Mouse (Mus musculus) ES-E14 (cell line): ENCODE data around the gene Dock3. TPM values are rescaled to one million over a fixed set of nuclear protein-coding genes. Genes with fewer than 3 reads are reported as not detected.

Experiments
- DNase-seq: peaks from one replicate; pipeline ENCODE4 v3.0.0-alpha.2; 2013; ENCODE audit warnings: low read depth, low spot score
- H3K27ac ChIP-seq: 2 replicates; pipeline ENCODE4 v1.5.1; 2012; ENCODE audit warnings: low read depth, mild to moderate bottlenecking, low read length, moderate library complexity, mixed read lengths; ENCODE audit not compliant: poor library complexity, insufficient read depth, severe bottlenecking
- H3K36me3 ChIP-seq: 2 replicates; pipeline ENCODE4 v1.6.1; 2012; ENCODE audit warnings: mild to moderate bottlenecking, low read length, moderate library complexity, mixed read lengths; ENCODE audit not compliant: control insufficient read depth, poor library complexity, insufficient read depth, severe bottlenecking
- H3K4me1 ChIP-seq, 2 experiments: fragments of 150-350 bp in 1 of 2; sonication (generic) in 1 of 2; 2 replicates each; pipeline ENCODE4 v1.6.1; 2012; ENCODE audit warnings: low read length in 2 of 2, mild to moderate bottlenecking in 1 of 2, mixed read lengths in 1 of 2; ENCODE audit not compliant: control insufficient read depth in 2 of 2, insufficient read depth in 2 of 2, poor library complexity in 1 of 2
- H3K4me3 ChIP-seq, 2 experiments: fragments of 150-350 bp in 1 of 2; sonication (generic) in 1 of 2; 2 replicates each; pipeline ENCODE4 v1.5.1; 2012; ENCODE audit warnings: low read length in 2 of 2, low read depth in 1 of 2, mild to moderate bottlenecking in 1 of 2, mixed read lengths in 1 of 2; ENCODE audit not compliant: insufficient read depth in 1 of 2, poor library complexity in 1 of 2, severe bottlenecking in 1 of 2
- H3K9ac ChIP-seq: 2 replicates; pipeline ENCODE4 v1.6.1; 2012; ENCODE audit warnings: low read depth, mild to moderate bottlenecking, low read length, mixed read lengths; ENCODE audit not compliant: poor library complexity, insufficient read depth, severe bottlenecking
- H3K9me3 ChIP-seq: fragments of 150-350 bp; sonication (generic); 2 replicates; pipeline ENCODE4 v1.6.1; 2012; ENCODE audit warnings: low read depth, mild to moderate bottlenecking, low read length; ENCODE audit not compliant: control insufficient read depth, insufficient read depth
- CHD2 ChIP-seq: IDR thresholded peaks from 2 replicates; pipeline ENCODE4 v1.6.1; 2014; ENCODE audit warnings: mild to moderate bottlenecking, low read depth, low read length, inconsistent platforms
- HCFC1 ChIP-seq: IDR thresholded peaks from 2 replicates; pipeline ENCODE4 v1.6.1; 2012; ENCODE audit warnings: low read length, inconsistent platforms, borderline replicate concordance; ENCODE audit not compliant: insufficient read depth
- MAFK ChIP-seq: IDR thresholded peaks from 2 replicates; pipeline ENCODE4 v1.6.1; 2014; ENCODE audit warnings: mild to moderate bottlenecking, low read depth, low read length, inconsistent platforms; ENCODE audit not compliant: insufficient read depth
- ZC3H11A ChIP-seq: IDR thresholded peaks from 2 replicates; pipeline ENCODE4 v1.6.1; 2012; ENCODE audit warnings: low read depth, mild to moderate bottlenecking, inconsistent platforms, low read length, borderline replicate concordance
- ZNF384 ChIP-seq: IDR thresholded peaks from 2 replicates; pipeline ENCODE4 v1.6.1; 2012; ENCODE audit warnings: low read depth, low read length, inconsistent platforms
- in situ Hi-C, 2 experiments: fragments of 600-800 bp; cut with MboI; formaldehyde crosslinking; loops; one replicate each; pipeline ENCODE4 v1.15.1; 2025; ENCODE audit warnings: low sequenced_read_pairs in 2 of 2, inconsistent platforms in 1 of 2; ENCODE audit not compliant: unreplicated experiment in 2 of 2
- total RNA-seq: library from RNA; depleted of rRNA; stranded (reverse); fragments of 300-350 nt; gene quantifications from 2 replicates; pipeline ENCODE4 v1.2.3, GENCODE M21; 2012

Gene Dock3
- total RNA-seq, 1 experiment = 3.3 TPM

DNA sequence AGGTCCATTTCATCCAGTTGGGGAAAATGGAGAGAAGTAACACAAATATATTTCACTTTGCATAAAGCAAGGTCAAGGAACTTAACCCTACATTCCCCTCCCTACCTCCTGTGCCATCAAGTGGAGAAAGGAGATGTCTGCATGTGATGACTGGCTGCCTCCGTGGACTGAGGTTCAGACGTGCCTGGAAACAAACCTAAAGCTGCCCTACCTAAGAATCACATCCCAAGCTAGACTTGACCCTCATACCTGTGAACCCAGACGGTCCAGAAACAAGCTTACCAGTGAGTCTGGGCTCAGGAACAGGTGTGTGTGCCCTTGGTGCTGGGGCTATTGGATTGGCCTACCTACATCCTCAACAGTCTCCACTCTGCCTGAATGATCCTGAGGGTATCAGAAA lies 338.4 kb downstream of the Dock3 start:
- H3K27ac ChIP-seq = no peak overlapping the region
- in situ Hi-C loops = no loop called here
- DNase-seq = no peak

DNA sequence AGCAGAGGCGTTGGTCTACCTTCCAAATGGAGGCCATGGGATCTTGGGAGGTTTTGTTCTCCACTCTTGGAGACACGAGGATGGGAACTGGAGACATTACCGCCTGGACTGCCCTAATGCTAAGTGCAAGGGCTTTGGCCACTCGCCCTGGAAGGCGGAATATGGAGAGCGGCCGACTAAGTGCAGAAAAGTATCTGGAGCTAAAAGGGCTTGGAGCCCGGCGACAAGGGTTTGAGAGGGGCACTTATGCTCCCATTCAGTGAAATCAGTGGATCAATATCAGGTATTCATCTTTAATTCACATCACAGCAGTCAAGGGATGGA lies 339.2 kb downstream of the Dock3 start:
- Histone ChIP-seq H3K4me1 (peaks cover 3 to 15% of the 10 kb centered on the region in 2 experiments; a peak in 1 of 4 replicates), H3K36me3 (peaks cover 26% of the 10 kb centered on the region), H3K27ac (peak overlapping the region; percentile 88), H3K9me3 (no peaks in the 10 kb centered on the region), H3K9ac (peak overlapping the region; percentile 89), H3K4me3 (peak overlapping the region; percentile 75 to 100)
- TF ChIP-seq HCFC1 (no peak), ZNF384 (no peak), ZC3H11A (no peak), MAFK (no peak), CHD2 (no peak)
- no peak for DNase-seq
- in situ Hi-C loops = no loop called here

More for the DNA sequence above, 338.4 kb downstream of the Dock3 start:
- Histone ChIP-seq H3K9ac (no peak overlapping the region; the same call in 1 of the 2 replicates), H3K9me3 (no peaks in the 10 kb centered on the region), H3K4me3 (peak overlapping the region in 1 of 2 experiments; percentile 100; a peak in 1 of 4 replicates), H3K36me3 (peaks cover 20% of the 10 kb centered on the region), H3K4me1 (peaks cover 2 to 11% of the 10 kb centered on the region in 2 experiments; a peak in 1 of 4 replicates)
- TF ChIP-seq ZC3H11A = no peak
- TF ChIP-seq HCFC1 = no peak
- no peak for TF ChIP-seq CHD2
- no peak for TF ChIP-seq ZNF384
- no peak for TF ChIP-seq MAFK

DNA sequence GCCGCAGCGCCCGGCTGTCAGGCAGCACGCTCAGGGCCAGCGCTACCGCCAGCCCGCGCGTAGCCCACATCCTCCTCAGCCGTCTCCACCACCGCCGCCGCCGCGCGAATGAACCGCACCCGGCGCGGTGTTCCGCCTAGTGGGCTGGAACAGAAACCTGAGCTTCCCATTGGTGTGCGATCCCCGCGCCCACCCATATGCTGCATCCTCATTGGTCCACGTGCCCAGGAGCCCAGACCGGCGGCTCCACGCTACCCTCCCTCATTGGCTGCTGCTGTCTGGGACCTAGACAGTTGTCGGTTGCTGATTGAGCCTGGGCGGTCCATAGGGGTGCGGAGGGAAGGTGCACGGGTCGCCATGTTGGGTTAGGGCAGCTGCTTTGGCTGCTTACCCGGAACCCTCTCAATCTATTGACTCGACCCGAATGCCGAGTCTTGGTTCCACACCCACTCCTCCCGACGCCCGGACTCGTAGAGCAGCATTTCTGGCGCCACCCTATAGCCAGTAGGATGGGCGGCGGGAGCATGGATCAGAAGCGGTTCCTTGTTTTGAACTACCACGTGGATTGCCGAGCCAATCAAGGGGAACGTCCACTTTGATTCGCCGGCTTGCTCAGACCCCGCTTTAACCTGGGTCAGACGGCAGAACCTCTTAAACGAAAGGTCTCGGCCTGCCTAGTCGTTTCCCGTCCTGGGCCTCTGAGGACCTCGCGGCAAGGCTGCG lies 339.7 kb downstream of the Dock3 start, which contains the start of gene Manf:
TSS of gene Manf (minus strand) at position 151 of the 723 bp plus-strand sequence.
- Histone ChIP-seq H3K4me3 (peak within 1 kb of the TSS; percentile 87 to 100), H3K27ac (peak within 1 kb of the TSS; percentile 88), H3K9ac (peak within 1 kb of the TSS; percentile 91), H3K36me3 (peaks cover 27% of the 10 kb centered on the region), H3K9me3 (no peaks in the 10 kb centered on the region), H3K4me1 (peaks cover 3 to 16% of the 10 kb centered on the region in 2 experiments; a peak in 1 of 4 replicates)
- in situ Hi-C loops = no loop called here
- peak; percentile 77 for TF ChIP-seq HCFC1
- TF ChIP-seq ZC3H11A = no peak
- no peak for TF ChIP-seq ZNF384
- peak; percentile 78 for TF ChIP-seq CHD2
- TF ChIP-seq MAFK = 0 out of 2 replicates have a peak, but pooled peaks have one; percentile 22
- peak; percentile 97 for DNase-seq

DNA sequence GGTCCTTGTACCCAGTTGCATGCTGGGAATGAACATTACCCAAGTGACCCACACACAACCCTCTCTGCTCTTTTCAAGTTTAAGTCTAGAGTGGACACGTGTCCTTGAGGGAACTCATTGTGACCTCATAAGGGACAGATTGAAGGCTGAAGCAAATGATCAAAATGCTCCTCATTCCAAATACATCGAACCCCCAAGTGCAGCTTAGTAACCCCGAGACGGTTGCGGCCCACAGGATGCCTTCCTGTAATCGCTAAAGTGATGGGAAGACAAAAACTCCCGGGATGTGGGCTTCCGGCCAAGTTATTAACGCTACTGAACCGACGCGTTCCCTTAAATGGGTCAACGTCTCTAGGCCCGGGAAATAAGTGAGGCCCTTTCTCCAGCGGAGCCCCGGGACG lies 340.4 kb downstream of the Dock3 start:
- no peak for TF ChIP-seq HCFC1
- TF ChIP-seq ZC3H11A = no peak
- no peak for TF ChIP-seq CHD2
- no peak for TF ChIP-seq MAFK
- no peak for TF ChIP-seq ZNF384
- Histone ChIP-seq H3K36me3 (peaks cover 27% of the 10 kb centered on the region), H3K4me3 (peak overlapping the region; percentile 87 to 100), H3K27ac (no peak overlapping the region; the same call in 1 of the 2 replicates), H3K9ac (peak overlapping the region; percentile 91), H3K9me3 (no peaks in the 10 kb centered on the region), H3K4me1 (peaks cover 3 to 16% of the 10 kb centered on the region in 2 experiments; a peak in 1 of 4 replicates)
- no peak for DNase-seq
- in situ Hi-C loops = no loop called here
